ENCODE assay signal across 8 mouse cellular contexts in the genomic region with DNA sequence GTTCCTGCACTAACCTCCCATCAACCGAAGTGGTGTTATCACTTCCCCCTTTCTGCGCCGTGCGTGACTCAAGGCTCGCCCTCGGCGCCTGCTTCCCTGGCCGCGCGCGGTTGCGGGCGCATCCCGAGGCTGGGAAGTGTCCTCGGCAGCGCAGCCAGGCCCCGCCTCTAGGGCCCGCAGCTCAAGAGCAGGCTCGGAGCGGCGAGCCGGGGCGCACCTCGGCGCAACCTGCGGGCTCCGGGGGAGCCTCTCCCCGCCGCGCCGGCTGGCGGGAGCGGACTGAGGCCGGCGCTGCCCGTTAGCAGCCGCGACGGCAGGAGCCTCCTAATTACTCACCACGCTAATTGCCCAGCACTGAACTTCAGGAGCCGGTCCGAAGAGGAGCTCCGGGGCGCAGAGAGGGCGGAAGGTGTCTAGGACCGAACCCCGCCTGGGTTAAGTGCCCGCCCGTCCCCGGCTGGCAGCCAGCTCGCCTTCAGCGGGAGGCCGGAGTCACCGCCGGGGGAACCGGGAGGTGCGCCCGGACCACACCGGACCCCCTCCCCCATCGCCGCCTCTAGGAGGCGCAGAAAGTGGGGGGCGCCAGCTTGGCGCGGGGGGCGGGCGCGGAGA. TPM values are rescaled to one million over a fixed set of nuclear protein-coding genes. Genes with fewer than 3 reads are reported as not detected.
DNase-seq lines count a peak whose midpoint lies in the region; ATAC-seq and TF ChIP-seq lines count a peak whose summit lies in the region.

A gene (plus strand): TSS at position 391 of the 612 bp plus-strand sequence.

- no peak; the same call in 1 of the 2 replicates for ATAC-seq in heart, embryonic 14.5 days (ENCODE audit: insufficient number of reproducible peaks, insufficient read depth, low FRiP score, low read depth)
- peak; percentile 15; the same call in 1 of the 2 replicates for ATAC-seq in lung, postnatal 0 days
- no peak for ATAC-seq in inflammation-experienced regulatory T-cells, adult 6 months

- H3K9ac ChIP-seq in CH12.LX (ENCODE audit: insufficient read depth, low read depth): no peak within 1 kb of the TSS
- H3K9ac ChIP-seq in heart, embryonic 14.5 days (ENCODE audit: low read length): peak within 1 kb of the TSS; percentile 69
- no peak within 1 kb of the TSS; the same call in 1 of the 2 replicates for H3K9ac ChIP-seq in lung, postnatal 0 days (replicated peaks; ENCODE audit: low read depth)

- DNase-seq in B cell, adult 2 months: peak; percentile 53 to 56
- DNase-seq in CH12.LX (ENCODE audit: extremely low read depth): no peak
- DNase-seq in embryo, embryonic 11 days: peak; percentile 77
- peak; percentile 47 to 71 for DNase-seq in kidney, postnatal 25 days
- peak; percentile 33 for DNase-seq in lung, postnatal 0 days (ENCODE audit: low spot score)

- in situ Hi-C loops in CH12.LX (cut with MboI; ENCODE audit: low pct_ligation_motif_present, low pct_unique_long_range_greater_than_20kb, low sequenced_read_pairs): no loop called here

- TF ChIP-seq POLR2A in CH12.LX (IDR thresholded peaks at IDR 0.05; ENCODE audit: low read depth, low read length): no peak
- no peak for TF ChIP-seq POLR2A in small intestine, adult 2 months (IDR thresholded peaks at IDR 0.05; ENCODE audit: low read depth, low read length)

- H3K4me2 ChIP-seq in CH12.LX (ENCODE audit: insufficient read depth, low read depth, poor library complexity, severe bottlenecking): peak within 1 kb of the TSS; percentile 25; the same call in 1 of the 2 replicates
- H3K4me2 ChIP-seq in heart, embryonic 14.5 days (ENCODE audit: low read length): peak within 1 kb of the TSS; percentile 99
- peak within 1 kb of the TSS; percentile 66 for H3K4me2 ChIP-seq in lung, postnatal 0 days (replicated peaks; ENCODE audit: low read depth, low read length)

- H3K36me3 ChIP-seq in CH12.LX (replicated peaks in 1 of 2; ENCODE audit: control insufficient read depth in 1 of 2, insufficient read depth in 1 of 2, low read length in 1 of 2): no peaks in the 10 kb centered on the region
- no peaks in the 10 kb centered on the region for H3K36me3 ChIP-seq in heart, embryonic 14.5 days (ENCODE audit: control insufficient read depth, insufficient read depth, low read length)
- H3K36me3 ChIP-seq in lung, postnatal 0 days (ENCODE audit: insufficient read depth, low read length): no peaks in the 10 kb centered on the region
- no peaks in the 10 kb centered on the region for H3K36me3 ChIP-seq in small intestine, adult 2 months (ENCODE audit: control insufficient read depth, insufficient read depth, low read length)

- peaks cover 4 to 16% of the 10 kb centered on the region in 2 experiments; a peak in 3 of 4 replicates for H3K4me1 ChIP-seq in CH12.LX (ENCODE audit: control insufficient read depth in 1 of 2, insufficient read depth in 2 of 2)
- H3K4me1 ChIP-seq in heart, embryonic 14.5 days (ENCODE audit: control insufficient read depth in 2 of 2, insufficient read depth in 2 of 2, low read length in 2 of 2): peaks cover 6 to 21% of the 10 kb centered on the region in 2 experiments; a peak in 3 of 4 replicates
- H3K4me1 ChIP-seq in lung, postnatal 0 days (ENCODE audit: insufficient read depth, low read depth, low read length): no peaks in the 10 kb centered on the region; the same call in 1 of the 2 replicates
- H3K4me1 ChIP-seq in small intestine, adult 2 months (ENCODE audit: control insufficient read depth, insufficient read depth, insufficient read length, low read length): peaks cover 27% of the 10 kb centered on the region; the same call in 1 of the 2 replicates

- H3K4me3 ChIP-seq in CH12.LX (replicated peaks in 1 of 3; ENCODE audit: low read depth in 2 of 3, low read length in 2 of 3, poor library complexity in 1 of 3): peak within 1 kb of the TSS in 1 of 3 experiments; percentile 17
- H3K4me3 ChIP-seq in heart, embryonic 14.5 days (ENCODE audit: control insufficient read depth in 1 of 2, insufficient read depth in 1 of 2, low read depth in 1 of 2, low read length in 2 of 2): peak within 1 kb of the TSS; percentile 63
- peak within 1 kb of the TSS; percentile 44 for H3K4me3 ChIP-seq in lung, postnatal 0 days (ENCODE audit: low read depth, low read length)
- H3K4me3 ChIP-seq in small intestine, adult 2 months (ENCODE audit: low read depth, low read length): peak within 1 kb of the TSS; percentile 80

- H3K79me2 ChIP-seq in CH12.LX (replicated peaks; ENCODE audit: control insufficient read depth, extremely low read depth, insufficient read depth, poor library complexity, severe bottlenecking): no peaks in the 10 kb centered on the region

- no peaks in the 10 kb centered on the region for H3K9me3 ChIP-seq in CH12.LX (replicated peaks; ENCODE audit: low read length)
- H3K9me3 ChIP-seq in heart, embryonic 14.5 days (ENCODE audit: control insufficient read depth, low read length): no peaks in the 10 kb centered on the region
- H3K9me3 ChIP-seq in lung, postnatal 0 days (ENCODE audit: low read length): no peaks in the 10 kb centered on the region

- no peak for TF ChIP-seq CTCF in CH12.LX (conservative IDR thresholded peaks at IDR 0.05 in 1 of 2, IDR thresholded peaks at IDR 0.05 in 1 of 2; ENCODE audit: low read depth in 2 of 2, low read length in 2 of 2)
- TF ChIP-seq CTCF in lung, postnatal 0 days (IDR thresholded peaks at IDR 0.05): peak; percentile 7; the same call in 1 of the 2 replicates
- no peak for TF ChIP-seq CTCF in small intestine, adult 2 months (IDR thresholded peaks at IDR 0.05; ENCODE audit: extremely low read depth, insufficient read length, insufficient replicate concordance, low read depth, low read length)

- H3K27ac ChIP-seq in CH12.LX (ENCODE audit: insufficient read depth, low read depth): no peak within 1 kb of the TSS
- no peak within 1 kb of the TSS for H3K27ac ChIP-seq in heart, embryonic 14.5 days (replicated peaks in 1 of 2; ENCODE audit: control insufficient read depth in 1 of 2, insufficient read depth in 1 of 2, low read depth in 2 of 2, low read length in 2 of 2)
- no peak within 1 kb of the TSS for H3K27ac ChIP-seq in lung, postnatal 0 days (ENCODE audit: low read length)
- H3K27ac ChIP-seq in small intestine, adult 2 months (ENCODE audit: insufficient read depth, low read depth, low read length): peak within 1 kb of the TSS; percentile 91

- no peak for TF ChIP-seq RAD21 in CH12.LX (IDR thresholded peaks at IDR 0.05; ENCODE audit: low read depth, low read length)

- dilution Hi-C loops in CH12.LX (cut with MboI; ENCODE audit: extremely low pct_ligation_motif_present, extremely low pct_unique_long_range_greater_than_20kb, low sequenced_read_pairs): no loop called here

- 1% methylated on average over 62 of the region's 68 CpGs for WGBS in heart, embryonic 14.5 days
- 3% methylated on average over 63 of the region's 68 CpGs for WGBS in lung, postnatal 0 days
- under 1% methylated on average over 65 of the region's 68 CpGs for WGBS in small intestine, adult 2 months

- TF ChIP-seq EP300 in CH12.LX (IDR thresholded peaks at IDR 0.05; ENCODE audit: low read length): no peak
- no peak for TF ChIP-seq EP300 in lung, postnatal 0 days (IDR thresholded peaks at IDR 0.05)

- peaks cover 84% of the 10 kb centered on the region for H3K27me3 ChIP-seq in CH12.LX (replicated peaks)
- peaks cover 62% of the 10 kb centered on the region for H3K27me3 ChIP-seq in heart, embryonic 14.5 days (ENCODE audit: control insufficient read depth, insufficient read depth, low read length)
- peaks cover 34% of the 10 kb centered on the region for H3K27me3 ChIP-seq in lung, postnatal 0 days (replicated peaks; ENCODE audit: insufficient read depth, low read length)
- H3K27me3 ChIP-seq in small intestine, adult 2 months (ENCODE audit: control insufficient read depth, insufficient read depth, low read length): peaks cover 11% of the 10 kb centered on the region; the same call in 1 of the 2 replicates

TF ChIP-seq in CH12.LX, 34 proteins besides CTCF, POLR2A, EP300 and RAD21:
- no peak for TF ChIP-seq NRF1 (IDR thresholded peaks at IDR 0.05; ENCODE audit: low read depth, low read length)
- TF ChIP-seq PAX5 (IDR thresholded peaks at IDR 0.05; ENCODE audit: low read length): no peak

RNA-seq across cellular contexts. Expression of the gene that starts here (rescaled TPM):
- total RNA-seq in CH12.LX (2012; rRNA removed) (not detected in 2 replicates), CH12.LX (2014; rRNA removed) (not detected in 2 replicates)
- polyA plus RNA-seq in CH12.LX (2012; ENCODE audit: insufficient read length, low read depth): 0.07 and 0.08 TPM in 2 replicates
- polyA plus RNA-seq in heart, embryonic 14.5 days (2014; fragmentation: Nextera tagmentation; extraction: Ambion mirVana): 12.4 and 16.5 TPM in 2 replicates
- polyA plus RNA-seq in lung, postnatal 0 days (2015; fragmentation: Nextera tagmentation; extraction: Ambion mirVana): 3.2 and 5.0 TPM in 2 replicates
- polyA plus RNA-seq in small intestine, adult 2 months (2012; rRNA removed): 37.1 and 104 TPM in 2 replicates
- polyA plus RNA-seq in inflammation-experienced regulatory T-cells, adult 6 months (2017; shearing (Covaris generic)): under 1 TPM in 1 of 3 experiments, not detected in 2; 0.25 TPM

Comparison
In these comparisons a context has a peak if more than half of its experiments do, and no peak if none do; other contexts are left out.
1. H3K4me2 ChIP-seq: peak in every context shown above with its lines; median percentile 99 in heart, embryonic 14.5 days; 66 in lung, postnatal 0 days; 25 in CH12.LX.